Mouse (Mus musculus) CD4-positive, CD25-positive, alpha-beta regulatory T cell, adult 4 months (primary cell): ENCODE results near the gene Dact3. TPM values are rescaled to one million over a fixed set of nuclear protein-coding genes. Genes with fewer than 3 reads are reported as not detected.

Experiments
- ATAC-seq: one replicate; pipeline ENCODE4 v1.8.0; 2017
- polyA plus RNA-seq, 2 experiments: library from polyadenylated mRNA; unstranded; fragments of 100-300 nt; shearing (Covaris generic); gene quantifications; one replicate each; pipeline ENCODE4 v1.2.1; 2017

Gene Dact3
- polyA plus RNA-seq, 2 experiments from 2014 or later: not detected

GRCm38 (mm10) chr7:16858336-16858735, 16.8 kb upstream of the Dact3 start:
- ATAC-seq: peak; percentile 75

GRCm38 (mm10) chr7:16859902-16860651, 15.0 kb upstream of the Dact3 start:
- ATAC-seq: peak; percentile 42

DNA sequence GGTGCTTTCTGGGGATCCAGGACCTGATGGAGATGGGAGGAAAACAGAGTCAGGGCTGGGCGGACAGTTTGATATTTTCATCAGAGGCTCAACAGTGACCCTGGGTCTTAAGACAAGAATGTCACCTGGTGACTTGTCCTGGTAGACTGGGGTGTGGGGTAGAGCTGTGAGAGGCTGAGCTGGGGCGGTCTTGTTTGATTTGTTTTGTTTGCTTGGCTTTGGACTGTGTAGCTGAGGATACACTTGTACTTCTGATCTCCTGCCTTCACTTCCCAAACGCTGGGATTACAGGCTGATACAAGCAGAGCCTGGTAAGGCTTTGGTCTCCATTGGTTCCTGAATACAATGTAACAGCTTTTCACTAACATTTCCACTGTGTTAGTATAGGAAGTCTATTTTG, 7.6 kb upstream of the Dact3 start:
- ATAC-seq: no peak

- ATAC-seq: no peak
Measured at GRCm38 (mm10) chr7:16869497-16869896, 5.6 kb upstream of the Dact3 start.

GRCm38 (mm10) chr7:16871600-16871999, 3.5 kb upstream of the Dact3 start:
- no peak for ATAC-seq

GRCm38 (mm10) chr7:16872478-16872877, 2.6 kb upstream of the Dact3 start:
- no peak for ATAC-seq

DNA sequence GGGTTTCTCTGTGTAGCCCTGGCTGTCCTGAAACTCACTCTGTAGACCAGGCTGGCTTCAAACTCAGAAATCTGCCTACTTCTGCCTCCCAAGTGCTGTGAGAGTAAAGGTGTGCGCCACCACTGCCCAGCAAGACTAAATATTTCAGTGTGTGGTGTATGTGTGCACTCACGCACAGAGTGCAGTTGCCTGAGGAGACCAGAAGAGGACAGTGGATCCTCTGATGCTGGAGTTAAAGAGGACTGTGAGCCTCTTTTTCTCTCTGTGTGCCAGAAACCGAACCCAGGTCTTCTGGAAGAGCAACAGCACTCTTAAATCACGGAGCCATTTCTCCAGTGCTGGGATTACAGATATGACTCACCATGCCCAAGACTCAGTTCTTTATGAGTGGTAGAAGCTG, 1.7 kb upstream of the Dact3 start:
- ATAC-seq: no peak

DNA sequence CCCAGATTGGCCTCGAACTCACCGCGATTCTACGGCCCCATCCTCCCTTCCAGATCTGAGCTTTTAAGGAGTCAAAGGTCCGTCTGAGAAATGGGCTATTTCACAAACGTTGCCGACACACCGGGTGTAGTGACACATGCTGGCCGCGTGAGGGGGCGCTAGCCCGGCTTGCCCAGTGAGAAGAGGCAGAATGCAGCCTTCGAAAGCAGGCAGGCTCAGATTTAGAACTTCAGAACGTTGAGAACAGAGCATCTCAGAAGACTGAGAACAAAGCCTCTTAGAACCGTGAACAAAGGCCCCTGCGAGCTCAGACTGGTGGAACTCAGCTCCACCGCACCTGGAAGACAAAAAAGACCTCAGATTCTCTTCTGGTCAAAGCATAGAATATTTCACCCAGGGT, 927 bp upstream of the Dact3 start:
- peak; percentile 54 for ATAC-seq

DNA sequence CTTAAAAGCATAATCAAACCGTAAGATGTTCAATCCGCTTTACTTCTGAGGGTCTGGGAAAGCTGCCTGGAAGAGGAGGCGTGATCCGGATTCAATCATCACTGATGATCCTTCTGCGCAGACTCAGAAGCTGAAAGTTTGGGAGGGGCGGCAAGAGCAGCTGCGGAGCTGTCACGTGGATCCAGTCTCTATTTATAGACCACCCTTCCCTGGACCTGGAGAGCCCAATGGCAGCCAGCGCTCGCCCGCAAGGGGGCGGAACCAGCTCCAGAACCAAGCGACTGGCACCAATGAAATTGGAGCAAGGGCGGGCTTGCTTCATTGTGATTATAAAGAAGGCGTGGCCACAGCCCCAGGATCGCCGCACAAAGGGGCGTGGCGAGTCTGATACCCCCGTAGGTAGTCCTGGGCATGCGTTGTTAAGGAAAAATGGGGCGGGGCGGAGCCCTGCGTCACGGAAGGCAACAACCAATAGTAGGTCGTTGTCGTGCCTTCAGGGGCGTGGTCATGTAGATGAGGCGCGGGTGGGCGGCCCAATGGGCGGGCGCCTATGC, 284 bp upstream of the Dact3 start:
- ATAC-seq: peak; percentile 84

- no peak for ATAC-seq
Measured at GRCm38 (mm10) chr7:16875326-16875725, 209 bp downstream of the Dact3 start.

GRCm38 (mm10) chr7:16876006-16876405, 889 bp downstream of the Dact3 start:
- ATAC-seq: no peak

DNA sequence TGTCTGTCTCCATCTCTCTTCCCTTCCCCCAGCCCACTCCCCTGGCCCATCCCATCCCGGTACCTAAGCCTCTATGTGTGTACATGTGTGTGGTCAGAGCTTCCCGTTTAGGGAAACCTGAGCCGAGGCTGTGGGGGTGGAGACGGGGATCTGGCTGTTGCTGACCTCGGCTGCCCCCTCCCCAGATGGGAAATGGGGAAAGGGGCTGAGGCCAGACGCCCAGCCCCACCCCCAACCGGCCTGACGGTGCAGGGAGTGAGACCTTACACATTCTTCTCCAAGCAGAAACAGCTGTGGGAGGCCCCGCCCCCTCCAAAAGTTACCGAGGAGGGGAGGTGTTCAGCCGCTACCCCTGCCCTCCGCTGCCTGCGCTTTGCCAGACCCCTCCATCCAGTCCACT, 1.5 kb downstream of the Dact3 start:
- no peak for ATAC-seq

DNA sequence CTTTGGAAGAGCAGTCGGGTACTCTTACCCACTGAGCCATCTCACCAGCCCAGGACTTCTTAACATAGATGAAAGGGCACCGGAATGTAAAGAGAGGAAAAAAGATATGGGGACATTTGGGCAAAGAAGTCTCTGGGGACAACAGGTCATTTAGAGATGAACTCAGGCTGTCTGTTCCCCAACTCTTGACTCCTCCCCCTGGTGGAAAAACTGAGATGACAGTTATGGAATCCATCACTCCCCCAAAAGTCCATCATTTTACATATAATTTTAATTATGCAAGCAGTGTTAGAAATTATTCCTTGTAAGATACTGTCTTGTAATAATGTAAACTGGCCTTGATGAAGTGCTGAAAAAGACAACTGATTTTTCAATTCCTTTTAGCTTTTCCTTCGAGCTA, 2.6 kb downstream of the Dact3 start:
- no peak for ATAC-seq

- no peak for ATAC-seq
Measured at GRCm38 (mm10) chr7:16879796-16880547, 4.9 kb downstream of the Dact3 start.

- no peak for ATAC-seq
Measured at GRCm38 (mm10) chr7:16880615-16881014, 5.5 kb downstream of the Dact3 start.

DNA sequence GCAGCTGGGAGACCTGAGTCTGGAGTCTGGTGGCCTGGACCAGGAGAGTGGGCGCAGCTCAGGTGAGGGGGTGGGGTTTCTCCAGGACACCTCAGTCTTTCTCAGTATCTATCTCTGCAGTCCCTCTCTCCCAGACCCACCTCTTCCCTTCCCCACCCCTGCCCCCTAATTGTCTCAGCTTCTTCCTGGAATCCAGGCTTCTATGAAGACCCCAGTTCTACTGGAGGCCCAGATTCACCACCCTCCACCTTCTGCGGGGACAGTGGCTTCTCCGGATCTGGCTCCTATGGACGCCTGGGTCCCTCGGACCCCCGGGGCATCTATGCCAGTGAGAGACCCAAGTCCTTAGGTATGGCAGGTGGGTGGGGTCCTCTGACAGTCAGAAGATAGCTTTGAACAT, 8.0 kb downstream of the Dact3 start:
- ATAC-seq: no peak

DNA sequence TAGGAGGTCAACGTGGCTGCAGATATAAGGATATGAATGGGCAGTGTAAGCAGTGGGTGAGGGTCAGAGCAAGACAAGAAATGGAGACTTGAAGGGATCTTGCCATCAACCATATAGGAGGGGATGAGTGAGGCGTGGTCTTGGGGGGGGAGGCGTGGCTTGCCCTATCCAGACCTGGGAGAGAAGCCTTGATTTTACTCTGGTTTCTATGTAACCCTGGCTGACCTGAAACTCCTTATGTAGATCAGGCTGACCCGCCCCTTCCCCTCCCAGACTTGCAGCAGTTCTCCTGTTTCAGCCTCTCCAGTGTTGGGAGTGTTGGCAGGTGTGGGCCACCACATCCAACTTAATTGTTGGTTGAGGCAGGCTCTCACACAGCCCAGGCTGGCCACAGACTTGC, 9.2 kb downstream of the Dact3 start:
- no peak for ATAC-seq

DNA sequence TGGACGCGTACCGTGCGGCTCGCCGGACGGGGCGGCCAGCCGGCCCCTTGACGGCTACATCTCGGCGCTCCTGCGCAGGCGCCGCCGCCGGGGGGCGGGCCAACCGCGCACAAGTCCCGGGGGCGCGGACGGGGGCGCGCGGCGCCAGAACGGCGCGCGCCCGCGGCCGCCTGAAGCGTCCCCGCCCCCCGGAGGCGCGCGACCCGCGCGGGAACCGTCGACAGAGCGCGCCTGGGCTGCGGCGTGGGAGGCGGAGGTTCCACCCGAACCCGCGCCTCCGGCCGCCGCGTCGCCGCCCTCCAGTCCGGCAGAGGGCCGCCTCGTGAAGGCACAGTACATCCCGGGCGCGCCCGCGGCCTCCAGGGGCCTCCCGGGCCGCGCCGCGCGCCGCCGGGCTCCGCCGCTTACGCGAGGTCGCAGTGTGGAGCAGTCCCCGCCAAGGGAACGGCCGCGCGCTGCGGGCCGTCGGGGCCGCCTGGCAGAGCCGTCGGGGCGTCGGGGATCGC, 10.2 kb downstream of the Dact3 start:
- ATAC-seq: no peak

DNA sequence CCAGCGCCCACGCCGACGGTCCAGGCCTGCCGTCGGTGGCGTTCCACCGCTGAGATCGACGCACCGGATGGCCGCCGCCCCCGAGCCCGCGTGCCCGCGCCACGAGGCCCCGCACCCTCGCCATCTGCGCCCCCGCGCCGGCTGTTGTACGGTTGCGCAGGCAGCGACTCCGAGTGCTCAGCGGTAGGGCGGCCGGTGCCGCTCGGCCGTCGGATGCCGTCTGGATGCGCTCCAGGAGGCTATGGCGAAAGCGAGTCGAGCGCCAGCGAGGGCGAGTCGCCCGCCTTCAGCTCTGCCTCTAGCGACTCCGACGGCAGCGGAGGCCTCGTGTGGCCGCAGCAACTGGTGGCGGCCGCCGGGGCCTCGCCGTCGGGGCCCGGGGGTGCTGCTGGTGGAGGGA, 10.8 kb downstream of the Dact3 start:
- no peak for ATAC-seq

- no peak for ATAC-seq
Measured at GRCm38 (mm10) chr7:16890536-16890935, 15.4 kb downstream of the Dact3 start.

DNA sequence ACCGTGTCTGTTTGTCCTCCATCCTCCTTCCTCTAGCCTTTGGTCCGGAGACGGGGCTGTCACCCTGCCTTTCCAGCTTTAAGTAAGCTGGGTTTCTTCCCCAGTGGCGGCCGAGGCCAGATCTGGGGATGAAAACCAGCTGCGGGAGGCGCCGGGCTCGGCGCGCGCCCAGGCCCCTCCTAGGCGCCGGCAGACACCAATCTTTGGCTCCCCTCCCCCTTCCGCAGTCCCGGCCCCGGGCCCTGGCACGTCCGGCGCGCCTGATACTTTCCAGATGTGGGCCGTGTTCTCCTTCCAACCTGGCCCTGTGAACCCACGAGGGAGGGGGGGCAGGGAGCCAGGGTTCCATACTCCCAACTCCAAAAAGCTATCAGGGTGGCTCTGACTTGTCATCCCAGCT, 15.8 kb downstream of the Dact3 start:
- ATAC-seq: no peak

GRCm38 (mm10) chr7:16891641-16892351, 16.7 kb downstream of the Dact3 start, which contains the start of gene Gng8:
Gng8 (plus strand) TSS chr7:16891786.
- peak; percentile 83 for ATAC-seq

GRCm38 (mm10) chr7:16892352-16892730, 17.2 kb downstream of the Dact3 start:
- peak; percentile 8 for ATAC-seq
